Mouse (Mus musculus) liver, adult 2 months (tissue): ENCODE data around the gene Mxd1. TPM values are rescaled to one million over a fixed set of nuclear protein-coding genes. Genes with fewer than 3 reads are reported as not detected.

Experiments used
- DNase-seq: peaks from one replicate; pipeline ENCODE4 v3.0.0-alpha.2; 2011; ENCODE audit warnings: low read depth, low spot score; ENCODE audit errors: extremely low read depth
- H3K27ac ChIP-seq: fragments of 200-500 bp; replicated peaks from 2 replicates; pipeline ENCODE4 v1.5.1; 2012; ENCODE audit warnings: low read depth, mild to moderate bottlenecking, control low read depth, inconsistent platforms, low read length; ENCODE audit not compliant: insufficient read depth
- H3K27me3 ChIP-seq: fragments of 200-500 bp; 2 replicates; pipeline ENCODE4 v1.6.1; 2012; ENCODE audit warnings: mild to moderate bottlenecking, moderate library complexity, low read length, inconsistent platforms; ENCODE audit not compliant: control insufficient read depth, insufficient read depth
- H3K36me3 ChIP-seq: fragments of 200-500 bp; 2 replicates; pipeline ENCODE4 v1.6.1; 2012; ENCODE audit warnings: low read length, inconsistent platforms; ENCODE audit not compliant: control insufficient read depth, insufficient read depth
- H3K4me1 ChIP-seq: fragments of 200-500 bp; 2 replicates; pipeline ENCODE4 v1.6.1; 2011; ENCODE audit warnings: low read length; ENCODE audit not compliant: control insufficient read depth, insufficient read depth
- H3K4me3 ChIP-seq: fragments of 200-500 bp; 2 replicates; pipeline ENCODE4 v1.5.1; 2011; ENCODE audit warnings: low read depth, mild to moderate bottlenecking, control low read depth, low read length, moderate library complexity; ENCODE audit not compliant: insufficient read depth
- H3K79me2 ChIP-seq: fragments of 200-500 bp; 2 replicates; pipeline ENCODE4 v1.6.1; 2012; ENCODE audit warnings: inconsistent platforms, mild to moderate bottlenecking, low read length, moderate library complexity; ENCODE audit not compliant: control insufficient read depth, insufficient read depth
- H3K9ac ChIP-seq: fragments of 200-500 bp; 2 replicates; pipeline ENCODE4 v1.6.1; 2012; ENCODE audit warnings: low read depth, mild to moderate bottlenecking, control low read depth, inconsistent platforms, low read length
- CTCF ChIP-seq: fragments of 200-500 bp; IDR thresholded peaks from 2 replicates; pipeline ENCODE4 v1.5.1; 2011; ENCODE audit warnings: low read depth, low read length, control low read depth
- POLR2A ChIP-seq: fragments of 200-500 bp; IDR thresholded peaks from 2 replicates; pipeline ENCODE4 v1.6.1; 2011; ENCODE audit warnings: low read length, control low read depth; ENCODE audit not compliant: insufficient read depth; ENCODE audit errors: extremely low read depth
- WGBS: fragments of 180-500 bp; shearing (Covaris S2); methylation state at CpG from one replicate; pipeline ENCODE4 v1.1.7; 2018; 5-methylcytosine and 5-hydroxymethylcytosine counted together
- polyA plus RNA-seq: library from polyadenylated mRNA; depleted of rRNA; stranded (reverse); fragments of >200 nt; gene quantifications from 2 replicates; pipeline ENCODE4 v1.2.3, GENCODE M21; 2012; rRNA removed
- total RNA-seq: library from RNA; depleted of rRNA; stranded (reverse); fragments of >200 nt; gene quantifications from 2 replicates; pipeline ENCODE4 v1.2.3, GENCODE M21; 2014; rRNA removed

Mxd1 gene
- total RNA-seq: 2.0 and 2.6 TPM in 2 replicates
- polyA plus RNA-seq: 2.7 and 2.8 TPM in 2 replicates

GRCm38 (mm10) chr6:86668580-86669239 is at the start of gene Mxd1:
TSS of gene Mxd1 (minus strand) at chr6:86669161.
- TF ChIP-seq CTCF: no peak
- TF ChIP-seq POLR2A: peak; percentile 92
- Histone ChIP-seq H3K27ac (peak within 1 kb of the TSS; percentile 81), H3K27me3 (no peaks in the 10 kb centered on the region), H3K36me3 (peaks cover 4% of the 10 kb centered on the region; the same call in 1 of the 2 replicates), H3K9ac (peak within 1 kb of the TSS; percentile 89), H3K79me2 (peaks cover 4% of the 10 kb centered on the region; the same call in 1 of the 2 replicates), H3K4me3 (peak within 1 kb of the TSS; percentile 83), H3K4me1 (peaks cover 12% of the 10 kb centered on the region)
- no peak for DNase-seq
- WGBS: under 1% methylated on average over 72 of the region's 76 CpGs

DNA sequence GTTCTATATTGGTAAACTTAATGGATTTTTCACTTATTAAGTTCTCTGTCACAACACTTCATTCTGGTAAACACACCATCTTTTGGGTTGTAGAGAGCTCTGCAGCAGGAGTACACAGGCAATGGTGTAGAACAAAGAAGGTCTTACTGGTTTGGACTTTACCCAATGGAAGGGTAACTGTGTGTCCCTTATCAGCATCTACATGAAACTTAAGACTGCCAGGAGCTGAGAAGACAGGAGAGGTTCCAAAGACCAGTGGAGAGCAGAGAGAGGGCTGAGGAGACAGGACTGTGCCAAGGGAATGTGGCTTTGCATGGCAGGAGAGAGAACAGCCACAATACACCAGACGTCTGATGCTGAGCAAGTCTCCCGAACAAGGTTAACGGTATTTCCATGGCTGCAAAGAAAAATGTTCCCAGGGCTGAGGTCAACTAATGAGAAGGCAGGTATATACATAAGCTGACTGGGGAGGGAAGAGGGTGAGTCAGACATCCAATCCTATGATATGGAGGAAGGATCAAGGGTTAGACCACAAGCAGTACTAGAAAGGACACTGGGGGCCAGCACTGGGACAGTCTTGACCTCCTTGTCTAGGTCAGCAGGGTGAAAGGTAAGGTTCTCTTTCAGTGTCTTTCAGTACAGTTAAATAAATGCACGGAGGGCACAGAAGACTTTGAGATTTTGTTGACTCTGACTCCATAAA is 39.3 kb upstream of the Mxd1 start:
- Histone ChIP-seq H3K79me2 (no peaks in the 10 kb centered on the region), H3K36me3 (peaks cover 20% of the 10 kb centered on the region), H3K9ac (no peak overlapping the region), H3K4me1 (peaks cover 3% of the 10 kb centered on the region; the same call in 1 of the 2 replicates), H3K4me3 (no peak overlapping the region), H3K27me3 (no peaks in the 10 kb centered on the region), H3K27ac (no peak overlapping the region)
- DNase-seq: no peak
- TF ChIP-seq CTCF (no peak), POLR2A (no peak)
- WGBS: 92% methylated on average over 4 of the region's 4 CpGs

DNA sequence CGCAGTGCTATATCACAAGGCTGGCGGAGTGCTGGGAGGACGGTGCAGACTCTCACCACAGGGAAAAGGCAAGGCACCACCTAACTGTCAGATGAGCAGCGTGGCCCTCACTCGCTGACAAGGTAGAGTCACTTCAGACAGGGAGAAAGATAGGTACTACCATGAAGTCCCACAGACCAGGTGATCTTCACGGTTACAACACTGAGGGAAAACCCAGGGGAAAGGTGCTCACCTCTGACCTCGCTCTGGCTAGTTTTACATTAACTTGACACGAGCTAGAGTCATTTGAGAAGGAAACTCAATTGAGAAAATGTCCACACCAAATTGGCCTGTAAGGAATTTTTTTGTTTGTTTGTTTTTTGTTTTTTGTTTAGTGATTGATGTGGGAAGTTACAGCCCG is 33.6 kb upstream of the Mxd1 start:
- H3K4me1 ChIP-seq: peaks cover 16% of the 10 kb centered on the region
- 41% methylated on average over 9 of the region's 9 CpGs for WGBS
- H3K9ac ChIP-seq: no peak overlapping the region
- H3K27ac ChIP-seq: peak overlapping the region; percentile 61
- no peaks in the 10 kb centered on the region for H3K79me2 ChIP-seq
- H3K4me3 ChIP-seq: no peak overlapping the region
- H3K27me3 ChIP-seq: no peaks in the 10 kb centered on the region
- TF ChIP-seq POLR2A: no peak
- TF ChIP-seq CTCF: no peak
- DNase-seq: peak; percentile 92
- H3K36me3 ChIP-seq: peaks cover 6% of the 10 kb centered on the region; the same call in 1 of the 2 replicates

- Histone ChIP-seq H3K9ac (no peak overlapping the region), H3K36me3 (peaks cover 4% of the 10 kb centered on the region; the same call in 1 of the 2 replicates), H3K79me2 (no peaks in the 10 kb centered on the region), H3K27ac (peak overlapping the region; percentile 81), H3K4me1 (peaks cover 17% of the 10 kb centered on the region), H3K27me3 (no peaks in the 10 kb centered on the region), H3K4me3 (no peak overlapping the region)
- DNase-seq: peak; percentile 85
- no peak for TF ChIP-seq CTCF
- no peak for TF ChIP-seq POLR2A
- 31% methylated on average over 6 of the region's 6 CpGs for WGBS
Observed at GRCm38 (mm10) chr6:86697903-86698302, 28.9 kb upstream of the Mxd1 start.

DNA sequence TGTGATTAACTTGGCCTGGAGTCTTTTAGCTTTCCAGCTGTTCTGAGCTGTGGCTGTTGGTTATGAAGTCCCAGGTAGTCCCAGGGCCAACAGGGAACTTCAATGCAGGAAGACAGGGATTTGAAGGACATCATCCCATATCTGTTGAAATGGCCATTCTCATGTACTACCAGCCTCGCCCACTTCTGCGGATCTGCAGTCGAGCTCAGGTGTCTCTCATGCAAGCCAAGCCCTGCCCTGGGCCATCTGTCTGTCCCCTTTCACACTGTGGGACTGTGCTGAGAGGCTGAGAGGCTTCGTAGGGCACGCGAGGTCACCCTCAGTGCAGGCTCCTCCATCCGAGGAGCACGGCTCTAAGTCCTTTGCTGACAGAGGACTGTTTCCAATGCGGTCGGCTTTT is 27.3 kb upstream of the Mxd1 start:
- Histone ChIP-seq H3K4me1 (peaks cover 9% of the 10 kb centered on the region), H3K4me3 (no peak overlapping the region), H3K9ac (no peak overlapping the region), H3K27ac (no peak overlapping the region), H3K79me2 (no peaks in the 10 kb centered on the region), H3K27me3 (no peaks in the 10 kb centered on the region), H3K36me3 (peaks cover 8% of the 10 kb centered on the region)
- 93% methylated on average over 10 of the region's 10 CpGs for WGBS
- no peak for DNase-seq
- TF ChIP-seq CTCF (no peak), POLR2A (no peak)
